Mouse (Mus musculus) heart, embryonic 10.5 days (tissue): ENCODE results near the gene Cnnm4. TPM values are rescaled to one million over a fixed set of nuclear protein-coding genes. Genes with fewer than 3 reads are reported as not detected.

Experiments used
- DNase-seq: peaks from one replicate; pipeline ENCODE4 v3.0.0-alpha.2; 2017; ENCODE audit warnings: low spot score
- H3K27ac ChIP-seq: fragments of 300-500 bp; sonication (generic); 2 replicates; pipeline ENCODE4 v1.5.1; 2016; ENCODE audit warnings: mild to moderate bottlenecking
- H3K27me3 ChIP-seq: fragments of 300-500 bp; sonication (generic); 2 replicates; pipeline ENCODE4 v1.6.1; 2016; ENCODE audit warnings: mild to moderate bottlenecking; ENCODE audit not compliant: poor library complexity, insufficient read depth, severe bottlenecking
- H3K36me3 ChIP-seq: fragments of 300-500 bp; sonication (generic); 2 replicates; pipeline ENCODE4 v1.6.1; 2016; ENCODE audit warnings: mild to moderate bottlenecking, moderate library complexity
- H3K4me1 ChIP-seq: fragments of 300-500 bp; sonication (generic); 2 replicates; pipeline ENCODE4 v1.6.1; 2016; ENCODE audit warnings: mild to moderate bottlenecking
- H3K4me3 ChIP-seq: fragments of 300-500 bp; sonication (generic); 2 replicates; pipeline ENCODE4 v1.5.1; 2016; ENCODE audit warnings: mild to moderate bottlenecking, moderate library complexity
- H3K9me3 ChIP-seq: fragments of 300-500 bp; sonication (generic); 2 replicates; pipeline ENCODE4 v1.6.1; 2016; ENCODE audit warnings: mild to moderate bottlenecking, moderate library complexity
- WGBS: fragments of 180-500 bp; shearing (Covaris S2); methylation state at CpG from one replicate; pipeline ENCODE4 v1.1.7; 2016; 5-methylcytosine and 5-hydroxymethylcytosine counted together
- polyA plus RNA-seq: library from polyadenylated mRNA; unstranded; fragments of >200 nt; fragmentation: Nextera tagmentation; extraction: Ambion mirVana; gene quantifications from 2 replicates; pipeline ENCODE4 v1.2.1, GENCODE M21; 2016

The Cnnm4 gene
- 7.1 and 8.6 TPM in 2 replicates for polyA plus RNA-seq

GRCm38 (mm10) chr1:36471181-36472105 lies at the start of gene Cnnm4:
Gene Cnnm4 (plus strand): TSS chr1:36471620.
- Histone ChIP-seq H3K36me3 (no peaks in the 10 kb centered on the region), H3K27me3 (no peaks in the 10 kb centered on the region), H3K4me3 (peak within 1 kb of the TSS; percentile 73), H3K4me1 (peaks cover 50% of the 10 kb centered on the region), H3K9me3 (no peaks in the 10 kb centered on the region), H3K27ac (peak within 1 kb of the TSS; percentile 90)
- peak; percentile 96 for DNase-seq
- WGBS: under 1% methylated on average over 89 of the region's 98 CpGs

GRCm38 (mm10) chr1:36429511-36429910 lies 41.9 kb upstream of the Cnnm4 start:
- Histone ChIP-seq H3K4me3 (no peak overlapping the region), H3K4me1 (no peaks in the 10 kb centered on the region), H3K9me3 (no peaks in the 10 kb centered on the region), H3K36me3 (peaks cover 91% of the 10 kb centered on the region), H3K27ac (no peak overlapping the region), H3K27me3 (no peaks in the 10 kb centered on the region)
- 96% methylated on average over 2 of the region's 2 CpGs for WGBS
- no peak for DNase-seq

GRCm38 (mm10) chr1:36432999-36433398 lies 38.4 kb upstream of the Cnnm4 start:
- H3K36me3 ChIP-seq: peaks cover 90% of the 10 kb centered on the region
- WGBS: 77% methylated on average over 4 of the region's 4 CpGs
- no peak overlapping the region for H3K4me3 ChIP-seq
- no peak for DNase-seq
- no peaks in the 10 kb centered on the region for H3K9me3 ChIP-seq
- H3K27me3 ChIP-seq: no peaks in the 10 kb centered on the region
- H3K27ac ChIP-seq: no peak overlapping the region
- H3K4me1 ChIP-seq: no peaks in the 10 kb centered on the region

DNA sequence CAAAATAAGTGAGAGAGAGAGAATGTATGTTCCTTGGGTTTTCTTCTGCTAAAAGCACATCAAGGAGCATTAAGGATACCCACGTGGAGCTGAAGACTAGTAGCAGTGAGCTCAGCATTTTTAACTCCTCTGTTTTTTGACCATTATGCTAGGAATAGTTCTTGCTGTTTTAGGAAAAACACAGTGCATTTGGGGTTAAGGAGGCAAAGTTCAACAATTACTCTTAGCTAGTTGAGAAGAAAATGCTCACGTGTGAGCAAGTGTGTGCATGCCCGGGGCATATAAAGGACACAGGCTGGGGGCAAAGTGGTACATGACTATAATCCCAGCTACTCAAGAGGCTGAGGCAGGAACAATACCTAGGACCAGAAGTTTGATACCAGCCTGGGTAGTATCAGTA lies 37.8 kb upstream of the Cnnm4 start:
- H3K27me3 ChIP-seq: no peaks in the 10 kb centered on the region
- DNase-seq: no peak
- no peaks in the 10 kb centered on the region for H3K9me3 ChIP-seq
- no peak overlapping the region for H3K4me3 ChIP-seq
- 90% methylated on average over 3 of the region's 3 CpGs for WGBS
- H3K4me1 ChIP-seq: no peaks in the 10 kb centered on the region
- no peak overlapping the region for H3K27ac ChIP-seq
- peaks cover 90% of the 10 kb centered on the region for H3K36me3 ChIP-seq

- WGBS: 72% methylated on average over 4 of the region's 4 CpGs
- Histone ChIP-seq H3K4me1 (no peaks in the 10 kb centered on the region), H3K9me3 (no peaks in the 10 kb centered on the region), H3K36me3 (peaks cover 95% of the 10 kb centered on the region), H3K4me3 (no peak overlapping the region), H3K27ac (no peak overlapping the region), H3K27me3 (no peaks in the 10 kb centered on the region)
- no peak for DNase-seq
Measured at GRCm38 (mm10) chr1:36435071-36435470, 36.3 kb upstream of the Cnnm4 start.

DNA sequence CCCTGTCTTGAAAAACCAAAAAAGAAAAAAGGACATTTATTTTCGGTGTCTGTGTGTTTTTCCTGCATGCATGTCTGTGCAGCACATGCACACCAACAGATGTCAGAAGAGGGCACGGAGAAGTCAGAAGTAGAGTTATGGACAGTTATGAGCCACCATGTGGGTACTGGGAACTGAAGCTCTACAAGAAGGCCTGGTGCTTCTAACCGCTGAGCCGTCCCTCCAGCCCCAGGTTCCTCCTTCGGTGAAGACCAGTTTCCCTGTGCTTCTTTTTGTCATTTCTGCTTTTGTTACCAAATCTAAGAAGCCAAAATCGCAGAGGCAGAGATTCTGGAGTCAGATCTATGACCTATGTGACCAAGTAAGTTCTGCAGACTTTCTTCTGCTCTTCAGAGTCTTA lies 34.9 kb upstream of the Cnnm4 start:
- peaks cover 89% of the 10 kb centered on the region for H3K36me3 ChIP-seq
- 98% methylated on average over 6 of the region's 6 CpGs for whole genome bisulfite sequencing
- no peaks in the 10 kb centered on the region for H3K9me3 ChIP-seq
- no peak overlapping the region for H3K4me3 ChIP-seq
- H3K27me3 ChIP-seq: no peaks in the 10 kb centered on the region
- no peak for DNase-seq
- no peaks in the 10 kb centered on the region for H3K4me1 ChIP-seq
- no peak overlapping the region for H3K27ac ChIP-seq

DNA sequence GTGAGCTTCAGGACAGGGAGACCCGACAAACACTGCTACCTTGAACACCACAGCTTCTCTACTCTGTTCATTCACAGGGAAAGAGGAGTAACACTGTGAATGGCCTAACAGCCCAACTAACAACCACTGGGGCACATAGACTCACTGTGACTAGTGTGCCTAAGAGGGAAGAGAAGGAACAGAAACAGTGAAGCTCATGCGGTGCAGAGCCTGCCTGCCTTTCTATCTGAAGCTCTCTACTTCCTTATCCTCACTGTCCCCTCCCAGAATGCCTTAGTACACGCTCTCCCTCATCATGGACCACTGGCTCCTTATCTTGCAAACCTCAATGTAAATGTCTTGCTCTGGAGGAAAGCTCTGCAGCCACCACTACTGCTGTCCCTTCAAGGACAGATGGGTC lies 34.2 kb upstream of the Cnnm4 start:
- DNase-seq: no peak
- Histone ChIP-seq H3K27me3 (no peaks in the 10 kb centered on the region), H3K4me1 (no peaks in the 10 kb centered on the region), H3K27ac (no peak overlapping the region), H3K36me3 (peaks cover 88% of the 10 kb centered on the region), H3K9me3 (no peaks in the 10 kb centered on the region), H3K4me3 (no peak overlapping the region)
- WGBS: 79% methylated on average over 3 of the region's 3 CpGs

GRCm38 (mm10) chr1:36441101-36441500 lies 30.3 kb upstream of the Cnnm4 start:
- Histone ChIP-seq H3K9me3 (no peaks in the 10 kb centered on the region), H3K4me1 (peaks cover 7% of the 10 kb centered on the region; the same call in 1 of the 2 replicates), H3K36me3 (peaks cover 57% of the 10 kb centered on the region), H3K27ac (no peak overlapping the region), H3K27me3 (no peaks in the 10 kb centered on the region), H3K4me3 (no peak overlapping the region)
- WGBS: 93% methylated on average over 4 of the region's 4 CpGs
- no peak for DNase-seq

DNA sequence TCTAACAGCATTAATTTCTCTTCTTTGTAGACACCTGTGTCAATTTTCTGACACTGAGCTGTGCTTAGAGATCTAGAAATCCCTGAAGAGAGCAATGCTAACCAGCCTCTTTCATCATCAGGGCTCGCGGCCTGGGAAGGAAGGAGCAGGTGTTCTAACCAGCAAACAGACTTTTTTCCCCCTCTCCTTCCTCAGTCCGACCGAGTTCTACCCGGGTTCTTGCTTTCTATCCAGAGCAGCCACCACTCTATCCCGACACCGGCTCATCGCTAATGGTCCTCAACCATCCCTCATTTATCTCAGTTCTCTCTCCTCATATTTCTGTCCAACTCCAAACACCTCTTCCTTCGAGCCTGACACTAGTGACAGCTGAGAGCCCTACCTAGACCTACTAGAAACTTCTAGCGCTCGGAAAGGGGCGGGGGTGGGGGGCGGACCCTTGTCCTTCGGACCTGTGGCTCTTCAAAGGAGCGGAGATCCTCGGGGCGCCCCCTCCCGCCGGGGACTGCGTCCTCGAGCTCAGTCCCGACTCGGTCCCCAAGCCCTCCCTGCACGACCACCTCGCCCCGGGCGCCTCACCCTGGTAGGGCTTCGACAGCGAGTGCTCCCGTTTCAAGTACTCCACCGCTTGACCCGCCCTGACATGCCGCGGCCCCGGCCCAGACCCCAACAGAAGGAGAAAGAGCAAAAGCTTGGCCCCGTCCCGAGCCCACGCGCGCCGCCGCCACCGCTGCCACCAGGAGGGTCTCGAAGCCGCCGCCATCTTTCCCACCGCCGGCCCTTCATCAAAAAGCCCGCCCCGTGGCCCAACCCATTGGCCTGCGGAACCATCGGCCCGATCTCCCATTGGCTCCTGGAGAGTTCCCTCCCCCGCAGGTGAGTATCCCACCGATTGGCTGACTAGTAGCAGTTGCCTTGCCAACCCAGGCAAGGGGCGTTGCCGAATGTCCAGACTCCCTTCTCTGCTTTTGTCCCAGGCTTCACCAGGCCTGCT lies 26.7 kb upstream of the Cnnm4 start, which contains the start of gene Lman2l:
Gene Lman2l, minus strand, starts transcription at position 801 of the 994 bp plus-strand sequence.
- H3K27me3 ChIP-seq: no peaks in the 10 kb centered on the region
- peaks cover 7% of the 10 kb centered on the region; the same call in 1 of the 2 replicates for H3K4me1 ChIP-seq
- peak within 1 kb of the TSS; percentile 92 for H3K27ac ChIP-seq
- H3K4me3 ChIP-seq: peak within 1 kb of the TSS; percentile 81
- 1% methylated on average over 57 of the region's 57 CpGs for WGBS
- DNase-seq: peak; percentile 99
- no peaks in the 10 kb centered on the region for H3K9me3 ChIP-seq
- peaks cover 21% of the 10 kb centered on the region for H3K36me3 ChIP-seq

DNA sequence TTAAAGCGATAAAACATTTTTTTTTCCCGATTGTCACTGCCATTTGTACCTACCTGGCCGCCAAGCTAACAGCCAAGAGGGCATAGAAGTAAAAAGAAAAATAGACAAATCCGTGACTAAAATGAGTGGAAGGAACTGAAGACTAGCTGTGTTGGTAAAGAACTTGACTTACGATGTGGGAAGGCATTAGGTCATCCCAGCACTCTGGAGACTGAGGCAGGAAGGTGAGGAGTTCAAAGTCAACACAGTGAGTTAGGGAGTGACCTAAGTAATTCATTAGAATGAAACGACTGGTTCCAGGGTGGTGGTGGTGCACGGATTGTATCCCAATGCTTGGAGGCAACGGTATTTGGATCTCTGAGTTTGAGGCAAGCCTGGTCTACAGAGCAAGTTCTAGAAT lies 25.9 kb upstream of the Cnnm4 start:
- peaks cover 7% of the 10 kb centered on the region; the same call in 1 of the 2 replicates for H3K4me1 ChIP-seq
- peak overlapping the region; percentile 81; the same call in 1 of the 2 replicates for H3K4me3 ChIP-seq
- H3K27me3 ChIP-seq: no peaks in the 10 kb centered on the region
- H3K9me3 ChIP-seq: no peaks in the 10 kb centered on the region
- H3K36me3 ChIP-seq: peaks cover 18% of the 10 kb centered on the region
- no peak for DNase-seq
- WGBS: 46% methylated on average over 8 of the region's 8 CpGs
- H3K27ac ChIP-seq: peak overlapping the region; percentile 92; the same call in 1 of the 2 replicates

GRCm38 (mm10) chr1:36446106-36446824 lies 25.2 kb upstream of the Cnnm4 start:
- DNase-seq: no peak
- Histone ChIP-seq H3K9me3 (no peaks in the 10 kb centered on the region), H3K4me1 (peaks cover 7% of the 10 kb centered on the region; the same call in 1 of the 2 replicates), H3K36me3 (peaks cover 14% of the 10 kb centered on the region), H3K27me3 (no peaks in the 10 kb centered on the region), H3K27ac (no peak overlapping the region), H3K4me3 (no peak overlapping the region)
- 72% methylated on average over 5 of the region's 5 CpGs for WGBS

- Histone ChIP-seq H3K27ac (no peak overlapping the region), H3K27me3 (no peaks in the 10 kb centered on the region), H3K4me1 (peaks cover 7% of the 10 kb centered on the region; the same call in 1 of the 2 replicates), H3K4me3 (no peak overlapping the region), H3K9me3 (no peaks in the 10 kb centered on the region), H3K36me3 (peaks cover 9% of the 10 kb centered on the region)
- 83% methylated on average over 5 of the region's 5 CpGs for WGBS
- no peak for DNase-seq
Measured at GRCm38 (mm10) chr1:36446841-36447240, 24.6 kb upstream of the Cnnm4 start.
